Mouse (Mus musculus): ENCODE measurements at regions not wholly inside any gene's neighbourhood (a gene's known extent, or its start where the extent isn't known, plus 50 kb on each side); places are given as distances from the start of the nearest gene placed in this dataset.
A peak's percentile ranks its signal among the peaks of the same experiment; 100 is the strongest.

GRCm38 (mm10) chr5:91892338-91892737 is 70.5 kb downstream of the Rchy1 start:
- Histone ChIP-seq H3K9me3 (replicated peaks) (no peaks in the 10 kb centered on the region), H3K27ac (replicated peaks) (no peak overlapping the region), H3K27me3 (no peaks in the 10 kb centered on the region), H3K36me3 (replicated peaks) (no peaks in the 10 kb centered on the region), H3K9ac (no peak overlapping the region), H3K4me3 (replicated peaks) (no peak overlapping the region), H3K4me2 (no peak overlapping the region), H3K4me1 (replicated peaks) (no peaks in the 10 kb centered on the region)
- 58% methylated on average over 2 of the region's 2 CpGs for WGBS (ENCODE audit: insufficient replicate concordance)
- ATAC-seq (ENCODE audit: insufficient read depth), result no peak

GRCm38 (mm10) chr5:91881771-91882170 is 81.1 kb downstream of the Rchy1 start:
- H3K4me2 ChIP-seq, result no peak overlapping the region
- no peak overlapping the region for H3K27ac ChIP-seq (replicated peaks)
- H3K4me3 ChIP-seq (replicated peaks), result no peak overlapping the region
- H3K4me1 ChIP-seq (replicated peaks), result no peaks in the 10 kb centered on the region
- WGBS (ENCODE audit: insufficient replicate concordance), result 62% methylated on average over 1 of the region's 1 CpGs
- H3K36me3 ChIP-seq (replicated peaks), result no peaks in the 10 kb centered on the region
- no peak overlapping the region for H3K9ac ChIP-seq
- no peaks in the 10 kb centered on the region for H3K9me3 ChIP-seq (replicated peaks)
- no peak for ATAC-seq (ENCODE audit: insufficient read depth)
- no peaks in the 10 kb centered on the region for H3K27me3 ChIP-seq

- no peak overlapping the region for H3K9ac ChIP-seq
- H3K4me1 ChIP-seq (replicated peaks), result no peaks in the 10 kb centered on the region
- no peaks in the 10 kb centered on the region for H3K36me3 ChIP-seq (replicated peaks)
- 59% methylated on average over 3 of the region's 3 CpGs for WGBS (ENCODE audit: insufficient replicate concordance)
- ATAC-seq (ENCODE audit: insufficient read depth), result no peak
- H3K4me2 ChIP-seq, result no peak overlapping the region
- no peak overlapping the region for H3K4me3 ChIP-seq (replicated peaks)
- no peak overlapping the region for H3K27ac ChIP-seq (replicated peaks)
- no peaks in the 10 kb centered on the region for H3K27me3 ChIP-seq
- no peaks in the 10 kb centered on the region for H3K9me3 ChIP-seq (replicated peaks)
Measured at GRCm38 (mm10) chr5:91880231-91880630, 82.6 kb downstream of the Rchy1 start.

- no peak overlapping the region for H3K27ac ChIP-seq (replicated peaks)
- H3K4me1 ChIP-seq (replicated peaks), result no peaks in the 10 kb centered on the region
- H3K4me3 ChIP-seq (replicated peaks), result no peak overlapping the region
- 74% methylated on average over 11 of the region's 11 CpGs for WGBS (ENCODE audit: insufficient replicate concordance)
- H3K4me2 ChIP-seq, result no peak overlapping the region
- no peaks in the 10 kb centered on the region for H3K9me3 ChIP-seq (replicated peaks)
- no peak overlapping the region for H3K9ac ChIP-seq
- no peaks in the 10 kb centered on the region for H3K36me3 ChIP-seq (replicated peaks)
- ATAC-seq (ENCODE audit: insufficient read depth), result no peak
- no peaks in the 10 kb centered on the region for H3K27me3 ChIP-seq
Measured at GRCm38 (mm10) chr5:91878627-91879026, 84.2 kb downstream of the Rchy1 start.

GRCm38 (mm10) chr5:91876682-91877031 is 86.2 kb downstream of the Rchy1 start:
- no peaks in the 10 kb centered on the region for H3K36me3 ChIP-seq (replicated peaks)
- H3K27ac ChIP-seq (replicated peaks), result no peak overlapping the region
- H3K4me3 ChIP-seq (replicated peaks), result no peak overlapping the region
- ATAC-seq (ENCODE audit: insufficient read depth), result no peak
- no peaks in the 10 kb centered on the region for H3K9me3 ChIP-seq (replicated peaks)
- 54% methylated on average over 2 of the region's 2 CpGs for WGBS (ENCODE audit: insufficient replicate concordance)
- no peaks in the 10 kb centered on the region for H3K27me3 ChIP-seq
- H3K4me2 ChIP-seq, result no peak overlapping the region
- H3K4me1 ChIP-seq (replicated peaks), result no peaks in the 10 kb centered on the region
- no peak overlapping the region for H3K9ac ChIP-seq

- no peak overlapping the region for H3K4me2 ChIP-seq
- ATAC-seq (ENCODE audit: insufficient read depth), result no peak
- 60% methylated on average over 10 of the region's 10 CpGs for WGBS (ENCODE audit: insufficient replicate concordance)
- H3K4me1 ChIP-seq (replicated peaks), result no peaks in the 10 kb centered on the region
- H3K27me3 ChIP-seq, result no peaks in the 10 kb centered on the region
- no peak overlapping the region for H3K9ac ChIP-seq
- no peak overlapping the region for H3K27ac ChIP-seq (replicated peaks)
- no peaks in the 10 kb centered on the region for H3K9me3 ChIP-seq (replicated peaks)
- H3K36me3 ChIP-seq (replicated peaks), result no peaks in the 10 kb centered on the region
- H3K4me3 ChIP-seq (replicated peaks), result no peak overlapping the region
Measured at GRCm38 (mm10) chr5:91875875-91876681, 86.8 kb downstream of the Rchy1 start.

- H3K27ac ChIP-seq (replicated peaks), result no peak overlapping the region
- no peaks in the 10 kb centered on the region for H3K9me3 ChIP-seq (replicated peaks)
- H3K4me2 ChIP-seq, result no peak overlapping the region
- H3K27me3 ChIP-seq, result no peaks in the 10 kb centered on the region
- H3K36me3 ChIP-seq (replicated peaks), result no peaks in the 10 kb centered on the region
- no peak for ATAC-seq (ENCODE audit: insufficient read depth)
- no peak overlapping the region for H3K4me3 ChIP-seq (replicated peaks)
- WGBS (ENCODE audit: insufficient replicate concordance), result 56% methylated on average over 1 of the region's 1 CpGs
- H3K9ac ChIP-seq, result no peak overlapping the region
- no peaks in the 10 kb centered on the region for H3K4me1 ChIP-seq (replicated peaks)
Measured at GRCm38 (mm10) chr5:91872816-91873215, 90.1 kb downstream of the Rchy1 start.

GRCm38 (mm10) chr5:91869791-91870190 is 93.1 kb downstream of the Rchy1 start:
- Histone ChIP-seq H3K4me3 (replicated peaks) (no peak overlapping the region), H3K9me3 (replicated peaks) (no peaks in the 10 kb centered on the region), H3K4me1 (replicated peaks) (peaks cover 11% of the 10 kb centered on the region; the same call in 1 of the 2 replicates), H3K4me2 (no peak overlapping the region), H3K36me3 (replicated peaks) (no peaks in the 10 kb centered on the region), H3K9ac (no peak overlapping the region), H3K27ac (replicated peaks) (no peak overlapping the region), H3K27me3 (no peaks in the 10 kb centered on the region)
- ATAC-seq (ENCODE audit: insufficient read depth), result no peak
- 79% methylated on average over 6 of the region's 6 CpGs for WGBS (ENCODE audit: insufficient replicate concordance)

- Histone ChIP-seq H3K36me3 (replicated peaks) (no peaks in the 10 kb centered on the region), H3K4me1 (replicated peaks) (peaks cover 11% of the 10 kb centered on the region; the same call in 1 of the 2 replicates), H3K4me2 (no peak overlapping the region), H3K27me3 (no peaks in the 10 kb centered on the region), H3K9me3 (replicated peaks) (no peaks in the 10 kb centered on the region), H3K4me3 (replicated peaks) (no peak overlapping the region), H3K9ac (no peak overlapping the region), H3K27ac (replicated peaks) (no peak overlapping the region)
- 47% methylated on average over 3 of the region's 3 CpGs for WGBS (ENCODE audit: insufficient replicate concordance)
- no peak for ATAC-seq (ENCODE audit: insufficient read depth)
Measured at GRCm38 (mm10) chr5:91866184-91866583, 96.7 kb downstream of the Rchy1 start.

- no peaks in the 10 kb centered on the region for H3K27me3 ChIP-seq
- 15% methylated on average over 3 of the region's 3 CpGs for WGBS (ENCODE audit: insufficient replicate concordance)
- no peak overlapping the region for H3K9ac ChIP-seq
- H3K4me3 ChIP-seq (replicated peaks), result no peak overlapping the region
- no peak overlapping the region for H3K27ac ChIP-seq (replicated peaks)
- peak; percentile 52 for ATAC-seq (ENCODE audit: insufficient read depth)
- H3K36me3 ChIP-seq (replicated peaks), result no peaks in the 10 kb centered on the region
- peaks cover 11% of the 10 kb centered on the region; the same call in 1 of the 2 replicates for H3K4me1 ChIP-seq (replicated peaks)
- H3K9me3 ChIP-seq (replicated peaks), result no peaks in the 10 kb centered on the region
- H3K4me2 ChIP-seq, result no peak overlapping the region
Measured at GRCm38 (mm10) chr5:91865365-91865764, 97.5 kb downstream of the Rchy1 start.

GRCm38 (mm10) chr5:91862843-91863242 is 100.0 kb downstream of the Rchy1 start:
- Histone ChIP-seq H3K36me3 (replicated peaks) (no peaks in the 10 kb centered on the region), H3K4me3 (replicated peaks) (no peak overlapping the region), H3K9ac (no peak overlapping the region), H3K27me3 (no peaks in the 10 kb centered on the region), H3K9me3 (replicated peaks) (no peaks in the 10 kb centered on the region), H3K4me1 (replicated peaks) (peaks cover 11% of the 10 kb centered on the region; the same call in 1 of the 2 replicates), H3K27ac (replicated peaks) (no peak overlapping the region), H3K4me2 (no peak overlapping the region)
- ATAC-seq (ENCODE audit: insufficient read depth), result no peak
- WGBS (ENCODE audit: insufficient replicate concordance), result 85% methylated on average over 3 of the region's 3 CpGs

- H3K4me3 ChIP-seq (replicated peaks), result no peak overlapping the region
- H3K4me2 ChIP-seq, result no peak overlapping the region
- H3K27me3 ChIP-seq, result no peaks in the 10 kb centered on the region
- H3K9me3 ChIP-seq (replicated peaks), result no peaks in the 10 kb centered on the region
- ATAC-seq (ENCODE audit: insufficient read depth), result no peak
- H3K27ac ChIP-seq (replicated peaks), result no peak overlapping the region
- no peak overlapping the region for H3K9ac ChIP-seq
- 32% methylated on average over 3 of the region's 3 CpGs for WGBS (ENCODE audit: insufficient replicate concordance)
- H3K4me1 ChIP-seq (replicated peaks), result peaks cover 11% of the 10 kb centered on the region; the same call in 1 of the 2 replicates
- H3K36me3 ChIP-seq (replicated peaks), result no peaks in the 10 kb centered on the region
Measured at GRCm38 (mm10) chr5:91862243-91862642, 100.6 kb downstream of the Rchy1 start.
